Mouse (Mus musculus): ENCODE measurements around the gene Olfr811. TPM values are rescaled to one million over a fixed set of nuclear protein-coding genes. Genes with fewer than 3 reads are reported as not detected.

Olfr811 gene
- polyA plus RNA-seq (2014; fragmentation: Nextera tagmentation; extraction: Ambion mirVana) = not detected in 2 replicates

DNA sequence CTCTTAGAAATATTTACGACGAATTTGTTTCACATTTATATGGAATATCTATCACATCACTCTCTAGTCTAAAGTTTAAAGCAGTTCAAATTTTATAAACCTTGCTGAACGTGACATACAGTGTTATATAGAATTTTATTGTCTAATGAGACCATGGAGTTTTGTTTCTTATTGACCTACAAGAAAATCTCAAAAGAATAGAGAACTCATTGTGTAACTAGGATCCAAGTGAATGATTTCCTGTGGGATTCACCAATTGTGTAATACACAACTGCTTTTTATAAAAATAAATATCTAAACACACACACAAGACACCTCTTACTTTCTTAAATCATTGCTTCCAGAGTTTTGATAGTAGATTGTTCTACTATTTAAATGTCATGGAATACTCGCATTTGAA is at the start of gene Olfr811:
TSS of gene Olfr811 (minus strand) at position 101 of the 400 bp plus-strand sequence.
- Histone ChIP-seq H3K4me1 (replicated peaks; ENCODE audit: control insufficient read depth, insufficient read depth, low read length) (no peaks in the 10 kb centered on the region), H3K27me3 (replicated peaks; ENCODE audit: control insufficient read depth, insufficient read depth, low read length) (no peaks in the 10 kb centered on the region), H3K36me3 (ENCODE audit: control insufficient read depth, insufficient read depth, low read length) (no peaks in the 10 kb centered on the region), H3K4me3 (ENCODE audit: low read depth, low read length) (no peak within 1 kb of the TSS), H3K9me3 (ENCODE audit: control insufficient read depth, low read length) (no peaks in the 10 kb centered on the region), H3K4me2 (no peak within 1 kb of the TSS), H3K9ac (ENCODE audit: low read depth, low read length) (no peak within 1 kb of the TSS), H3K27ac (ENCODE audit: low read depth, low read length) (no peak within 1 kb of the TSS)
- no peak for ATAC-seq (replicated peaks; ENCODE audit: low FRiP score)
- no peak for DNase-seq (ENCODE audit: low spot score)
- WGBS = 73% methylated on average over 4 of the region's 4 CpGs

DNA sequence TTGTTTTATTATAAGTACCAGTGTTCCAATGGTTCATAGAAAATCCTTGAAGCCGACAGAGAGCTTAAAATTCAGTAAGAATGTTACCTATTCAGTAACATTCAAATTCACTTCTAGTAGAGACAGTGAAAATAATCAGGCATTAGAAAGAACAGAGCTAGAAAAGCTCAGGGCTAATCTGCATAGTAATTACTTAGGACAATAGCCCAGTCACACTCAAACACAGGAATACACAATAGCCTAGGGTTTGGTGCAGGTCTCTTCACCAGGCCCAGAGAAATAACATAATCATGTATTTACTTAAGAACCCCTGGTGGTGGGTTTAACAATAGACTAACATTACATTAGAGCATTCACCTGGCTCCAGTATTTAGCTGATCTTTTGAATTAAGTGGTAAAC is 43.1 kb upstream of the Olfr811 start:
- WGBS = 76% methylated on average over 1 of the region's 1 CpGs
- Histone ChIP-seq H3K4me2 (no peak overlapping the region), H3K27me3 (replicated peaks; ENCODE audit: control insufficient read depth, insufficient read depth, low read length) (no peaks in the 10 kb centered on the region), H3K9ac (ENCODE audit: low read depth, low read length) (no peak overlapping the region), H3K9me3 (ENCODE audit: control insufficient read depth, low read length) (no peaks in the 10 kb centered on the region), H3K4me1 (replicated peaks; ENCODE audit: control insufficient read depth, insufficient read depth, low read length) (no peaks in the 10 kb centered on the region), H3K36me3 (ENCODE audit: control insufficient read depth, insufficient read depth, low read length) (no peaks in the 10 kb centered on the region), H3K27ac (ENCODE audit: low read depth, low read length) (no peak overlapping the region), H3K4me3 (ENCODE audit: low read depth, low read length) (no peak overlapping the region)
- DNase-seq (ENCODE audit: low spot score) (no peak), ATAC-seq (replicated peaks; ENCODE audit: low FRiP score) (no peak)

DNA sequence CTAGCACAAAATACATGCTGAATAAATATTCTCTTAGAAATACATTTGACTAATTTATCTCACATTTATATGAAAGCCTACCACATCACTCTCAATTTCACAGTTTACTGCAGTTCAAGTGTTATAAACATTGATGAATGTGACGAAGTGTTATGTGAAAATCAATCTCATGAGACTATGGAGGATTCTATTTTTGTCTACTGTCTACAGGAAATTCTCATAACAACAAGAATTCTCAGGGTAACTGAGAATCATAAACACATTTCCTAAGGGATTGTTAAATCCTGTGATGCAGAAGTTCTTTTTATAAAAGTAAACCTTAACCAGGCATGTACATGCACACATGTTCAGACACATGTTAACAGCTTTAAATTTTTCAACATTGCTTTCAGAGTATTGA is 41.8 kb upstream of the Olfr811 start, which contains the start of gene Olfr812:
TSS of gene Olfr812 (minus strand) at position 101 of the 400 bp plus-strand sequence.
- DNase-seq (ENCODE audit: low spot score) = no peak
- Histone ChIP-seq H3K4me2 (no peak within 1 kb of the TSS), H3K36me3 (ENCODE audit: control insufficient read depth, insufficient read depth, low read length) (no peaks in the 10 kb centered on the region), H3K27ac (ENCODE audit: low read depth, low read length) (no peak within 1 kb of the TSS), H3K27me3 (replicated peaks; ENCODE audit: control insufficient read depth, insufficient read depth, low read length) (no peaks in the 10 kb centered on the region), H3K9me3 (ENCODE audit: control insufficient read depth, low read length) (no peaks in the 10 kb centered on the region), H3K4me1 (replicated peaks; ENCODE audit: control insufficient read depth, insufficient read depth, low read length) (no peaks in the 10 kb centered on the region), H3K4me3 (ENCODE audit: low read depth, low read length) (no peak within 1 kb of the TSS), H3K9ac (ENCODE audit: low read depth, low read length) (no peak within 1 kb of the TSS)
- no peak for ATAC-seq (replicated peaks; ENCODE audit: low FRiP score)
- 50% methylated on average over 1 of the region's 1 CpGs for WGBS

DNA sequence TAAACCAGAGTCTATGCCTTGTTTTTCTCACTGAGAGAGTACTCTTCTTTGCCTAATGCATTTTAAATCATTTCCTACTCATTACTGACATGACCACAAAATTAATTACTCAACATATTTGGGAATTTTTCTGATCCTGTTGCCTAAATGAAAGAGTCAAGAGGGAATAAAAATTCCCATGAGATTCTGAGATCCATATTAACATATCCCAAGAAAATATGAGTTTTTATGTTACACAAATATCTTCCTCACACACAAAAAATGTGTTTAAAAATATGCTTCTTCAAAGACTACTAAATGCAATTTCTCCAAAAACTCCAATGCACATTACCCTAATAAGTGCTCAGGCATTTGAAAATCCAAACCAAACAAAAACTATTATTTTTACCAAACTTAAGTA is 9.4 kb downstream of the Olfr811 start, which contains the start of gene Olfr810:
TSS of gene Olfr810 (minus strand) at position 101 of the 400 bp plus-strand sequence.
- no peaks in the 10 kb centered on the region for H3K27me3 ChIP-seq (replicated peaks; ENCODE audit: control insufficient read depth, insufficient read depth, low read length)
- no peak within 1 kb of the TSS for H3K4me2 ChIP-seq
- no peak within 1 kb of the TSS for H3K27ac ChIP-seq (ENCODE audit: low read depth, low read length)
- H3K4me1 ChIP-seq (replicated peaks; ENCODE audit: control insufficient read depth, insufficient read depth, low read length) = no peaks in the 10 kb centered on the region
- ATAC-seq (replicated peaks; ENCODE audit: low FRiP score) = no peak
- no peak for DNase-seq (ENCODE audit: low spot score)
- no peaks in the 10 kb centered on the region for H3K9me3 ChIP-seq (ENCODE audit: control insufficient read depth, low read length)
- no peaks in the 10 kb centered on the region for H3K36me3 ChIP-seq (ENCODE audit: control insufficient read depth, insufficient read depth, low read length)
- no peak within 1 kb of the TSS for H3K9ac ChIP-seq (ENCODE audit: low read depth, low read length)
- no peak within 1 kb of the TSS for H3K4me3 ChIP-seq (ENCODE audit: low read depth, low read length)

DNA sequence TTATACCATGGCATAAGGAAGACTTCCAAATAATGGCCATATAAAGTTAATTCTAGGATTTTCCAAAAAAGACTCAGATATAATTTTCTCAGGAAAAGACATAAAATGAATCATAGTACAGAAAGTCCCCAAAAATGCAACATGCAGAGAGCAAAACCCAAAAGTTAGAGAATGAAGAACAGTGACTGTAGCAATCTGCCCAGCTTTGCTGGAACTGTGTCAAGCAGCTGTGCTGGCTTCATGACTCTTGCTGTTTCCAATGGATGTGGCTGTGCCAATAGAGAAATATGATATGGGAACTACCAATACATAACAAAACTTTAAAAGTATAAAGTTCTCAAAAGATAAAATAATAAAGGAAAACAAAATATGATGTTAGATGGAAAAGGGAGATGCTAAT is 26.1 kb downstream of the Olfr811 start:
- Histone ChIP-seq H3K4me2 (no peak overlapping the region), H3K27me3 (replicated peaks; ENCODE audit: control insufficient read depth, insufficient read depth, low read length) (no peaks in the 10 kb centered on the region), H3K9me3 (ENCODE audit: control insufficient read depth, low read length) (no peaks in the 10 kb centered on the region), H3K4me3 (ENCODE audit: low read depth, low read length) (no peak overlapping the region), H3K4me1 (replicated peaks; ENCODE audit: control insufficient read depth, insufficient read depth, low read length) (no peaks in the 10 kb centered on the region), H3K36me3 (ENCODE audit: control insufficient read depth, insufficient read depth, low read length) (no peaks in the 10 kb centered on the region), H3K9ac (ENCODE audit: low read depth, low read length) (no peak overlapping the region), H3K27ac (ENCODE audit: low read depth, low read length) (no peak overlapping the region)
- no peak for DNase-seq (ENCODE audit: low spot score)
- no peak for ATAC-seq (replicated peaks; ENCODE audit: low FRiP score)

DNA sequence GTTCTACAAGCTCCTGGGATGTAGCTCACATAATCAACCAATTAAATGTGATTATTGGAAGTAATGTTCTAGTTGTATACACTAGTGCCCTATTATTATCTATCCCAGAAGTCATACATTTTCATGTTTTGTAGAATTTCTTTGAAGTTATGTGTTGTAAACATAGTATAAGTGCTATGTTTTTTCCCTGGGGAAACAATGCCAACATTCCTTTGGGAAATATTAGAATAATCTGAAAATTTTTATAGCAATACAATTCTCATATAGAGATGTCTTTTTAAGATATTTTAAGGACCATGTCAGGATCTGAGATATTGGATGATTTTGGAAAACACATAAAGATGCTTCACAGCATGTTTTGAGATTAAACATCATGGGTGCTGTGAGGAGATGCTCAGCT is 29.9 kb downstream of the Olfr811 start, which contains the start of gene Olfr809:
TSS of gene Olfr809 (plus strand) at position 301 of the 400 bp plus-strand sequence.
- H3K4me3 ChIP-seq (ENCODE audit: low read depth, low read length) = no peak within 1 kb of the TSS
- no peaks in the 10 kb centered on the region for H3K9me3 ChIP-seq (ENCODE audit: control insufficient read depth, low read length)
- H3K27me3 ChIP-seq (replicated peaks; ENCODE audit: control insufficient read depth, insufficient read depth, low read length) = no peaks in the 10 kb centered on the region
- ATAC-seq (replicated peaks; ENCODE audit: low FRiP score) = no peak
- H3K4me1 ChIP-seq (replicated peaks; ENCODE audit: control insufficient read depth, insufficient read depth, low read length) = no peaks in the 10 kb centered on the region
- H3K9ac ChIP-seq (ENCODE audit: low read depth, low read length) = no peak within 1 kb of the TSS
- no peak within 1 kb of the TSS for H3K27ac ChIP-seq (ENCODE audit: low read depth, low read length)
- H3K4me2 ChIP-seq = no peak within 1 kb of the TSS
- DNase-seq (ENCODE audit: low spot score) = no peak
- H3K36me3 ChIP-seq (ENCODE audit: control insufficient read depth, insufficient read depth, low read length) = no peaks in the 10 kb centered on the region

DNA sequence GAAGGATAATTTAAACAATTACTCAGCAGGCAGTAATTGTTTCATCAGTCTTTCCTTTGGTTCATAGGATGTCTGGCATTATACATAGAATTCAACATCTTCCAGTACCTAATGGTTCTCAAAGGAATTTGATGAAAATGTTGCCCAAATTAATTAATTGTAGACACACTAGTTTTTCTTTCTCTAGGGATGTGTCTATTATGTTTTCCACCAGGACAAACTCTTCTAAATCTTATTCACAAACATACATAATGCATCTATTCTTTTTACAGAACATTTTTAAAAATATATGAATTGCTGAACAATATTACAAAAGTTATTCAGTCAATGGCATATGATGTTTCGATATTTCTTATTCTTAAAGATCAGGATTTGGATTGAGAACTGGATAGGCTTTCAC is 39.0 kb downstream of the Olfr811 start, which contains the start of gene Olfr808:
TSS of gene Olfr808 (plus strand) at position 301 of the 400 bp plus-strand sequence.
- 86% methylated on average over 1 of the region's 1 CpGs for WGBS
- ATAC-seq (replicated peaks; ENCODE audit: low FRiP score) = no peak
- H3K9ac ChIP-seq (ENCODE audit: low read depth, low read length) = no peak within 1 kb of the TSS
- no peak within 1 kb of the TSS for H3K4me2 ChIP-seq
- no peaks in the 10 kb centered on the region for H3K36me3 ChIP-seq (ENCODE audit: control insufficient read depth, insufficient read depth, low read length)
- H3K27me3 ChIP-seq (replicated peaks; ENCODE audit: control insufficient read depth, insufficient read depth, low read length) = no peaks in the 10 kb centered on the region
- H3K4me3 ChIP-seq (ENCODE audit: low read depth, low read length) = no peak within 1 kb of the TSS
- no peak within 1 kb of the TSS for H3K27ac ChIP-seq (ENCODE audit: low read depth, low read length)
- no peak for DNase-seq (ENCODE audit: low spot score)
- no peaks in the 10 kb centered on the region for H3K9me3 ChIP-seq (ENCODE audit: control insufficient read depth, low read length)
- H3K4me1 ChIP-seq (replicated peaks; ENCODE audit: control insufficient read depth, insufficient read depth, low read length) = no peaks in the 10 kb centered on the region

DNA sequence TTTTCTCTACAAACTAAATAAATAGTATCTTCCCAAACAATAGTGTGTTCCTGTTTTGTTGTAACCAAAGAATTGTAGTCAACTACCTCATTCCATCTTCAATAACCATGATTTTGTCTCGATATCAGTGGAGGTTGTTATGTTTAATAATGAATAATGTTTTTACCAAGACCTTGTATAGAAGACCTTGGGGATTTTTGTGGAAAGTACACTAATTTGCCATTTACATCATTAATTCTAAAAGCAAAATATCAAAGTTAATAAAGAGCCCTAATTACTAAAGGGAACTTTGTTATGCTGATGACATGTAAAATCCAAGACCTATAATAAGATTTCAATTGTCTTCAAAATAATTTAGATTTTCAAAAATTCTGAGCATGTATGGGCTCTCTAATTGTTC is 46.5 kb downstream of the Olfr811 start, which contains the start of gene Olfr807:
TSS of gene Olfr807 (minus strand) at position 101 of the 400 bp plus-strand sequence.
- WGBS = 80% methylated on average over 1 of the region's 1 CpGs
- DNase-seq (ENCODE audit: low spot score) = no peak
- Histone ChIP-seq H3K36me3 (ENCODE audit: control insufficient read depth, insufficient read depth, low read length) (no peaks in the 10 kb centered on the region), H3K4me2 (no peak within 1 kb of the TSS), H3K4me1 (replicated peaks; ENCODE audit: control insufficient read depth, insufficient read depth, low read length) (no peaks in the 10 kb centered on the region), H3K27ac (ENCODE audit: low read depth, low read length) (no peak within 1 kb of the TSS), H3K9me3 (ENCODE audit: control insufficient read depth, low read length) (no peaks in the 10 kb centered on the region), H3K4me3 (ENCODE audit: low read depth, low read length) (no peak within 1 kb of the TSS), H3K9ac (ENCODE audit: low read depth, low read length) (no peak within 1 kb of the TSS), H3K27me3 (replicated peaks; ENCODE audit: control insufficient read depth, insufficient read depth, low read length) (no peaks in the 10 kb centered on the region)
- ATAC-seq (replicated peaks; ENCODE audit: low FRiP score) = no peak
